Mouse (Mus musculus): Measurements from ENCODE around the gene AU041133. TPM values are rescaled to one million over a fixed set of nuclear protein-coding genes. Genes with fewer than 3 reads are reported as not detected.

Gene AU041133
- polyA plus RNA-seq (2014; fragmentation: Illumina TruSeq; extraction: RNeasy Lipid Tissue Mini Kit (QIAGEN cat#74804); ENCODE audit: low read depth, low replicate concordance) = 8.8 TPM

DNA sequence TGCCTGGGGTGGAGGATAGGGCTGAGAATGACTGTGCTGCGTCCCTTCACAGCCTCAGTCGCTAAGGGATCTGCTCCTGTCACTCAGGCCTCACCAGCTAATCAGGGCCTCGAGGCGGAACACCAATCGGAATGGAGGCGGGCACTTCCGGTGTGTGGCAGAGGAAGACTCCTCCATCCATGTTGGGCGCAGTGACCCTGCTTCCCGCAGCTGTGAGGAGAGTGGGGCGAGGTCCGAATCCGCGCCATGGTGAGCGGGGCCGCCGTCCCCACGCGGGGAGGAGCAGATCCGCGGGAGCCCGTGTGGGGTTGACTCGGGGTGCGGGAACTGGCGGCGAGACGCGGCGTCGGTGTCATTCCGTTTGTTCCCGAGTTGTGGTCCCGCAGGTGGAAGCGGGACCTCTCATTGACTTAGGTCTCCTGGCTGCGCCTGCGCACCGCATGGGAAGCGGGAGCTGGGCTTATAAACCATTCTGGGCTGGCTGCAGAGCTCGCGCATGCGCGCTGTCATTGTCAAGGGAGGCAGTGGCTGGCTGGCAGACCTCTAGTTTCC lies at the start of gene AU041133:
TSS of gene AU041133 (plus strand) at position 164 of the 552 bp plus-strand sequence.

DNA sequence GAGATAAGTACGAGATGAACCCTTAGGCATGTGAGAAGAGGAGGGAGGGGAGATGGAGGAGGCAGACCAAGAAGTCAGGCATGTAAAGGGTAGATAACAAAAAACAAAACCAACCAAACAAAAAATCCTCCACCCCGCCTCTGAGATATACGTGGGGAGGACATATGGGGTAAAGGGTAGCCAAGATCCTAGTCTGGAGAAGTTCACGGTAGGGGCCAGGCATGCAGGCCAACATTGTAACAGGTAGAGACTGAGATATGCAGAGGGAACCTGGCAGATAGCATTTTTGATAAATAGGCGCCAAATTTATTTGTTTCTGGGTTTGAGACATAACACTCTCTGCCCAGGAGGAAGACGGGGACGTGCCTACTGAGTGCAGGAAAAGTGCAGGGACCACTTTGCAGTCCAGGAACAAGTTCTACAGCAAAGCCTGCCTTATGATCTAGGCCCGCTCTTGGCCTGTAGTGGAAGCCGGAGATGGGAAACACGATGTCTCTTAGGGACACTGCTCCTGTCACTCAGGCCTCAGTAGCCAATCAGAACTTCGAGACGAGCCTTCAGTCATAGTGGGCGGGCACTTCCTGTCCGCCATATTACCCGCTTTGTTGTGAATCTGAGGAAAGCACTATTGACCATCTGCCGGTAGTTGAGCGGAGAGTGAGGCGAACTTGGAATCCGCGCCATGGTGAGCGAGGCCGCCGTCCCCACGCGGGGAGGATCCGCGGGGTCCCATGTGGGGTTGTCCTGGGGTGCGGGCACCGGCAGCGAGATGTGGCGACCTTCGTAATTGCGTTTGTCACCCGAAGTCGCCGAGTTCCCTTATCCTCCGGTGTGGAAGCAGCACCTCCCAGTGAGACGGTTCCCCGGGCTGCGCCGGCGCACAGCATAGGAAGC lies 44.8 kb upstream of the AU041133 start, which contains the start of gene BC024063:
TSS of gene BC024063 (plus strand) at position 626 of the 894 bp plus-strand sequence.

Other genes starting within 250 kb of the AU041133 start
- 0.24 TPM for gene Zfp781, start 197.5 kb upstream of the AU041133 start, polyA plus RNA-seq (2014; fragmentation: Illumina TruSeq; extraction: RNeasy Lipid Tissue Mini Kit (QIAGEN cat#74804); ENCODE audit: low read depth, low replicate concordance)
- 9.9 TPM for gene Zfp873, start 79.9 kb upstream of the AU041133 start, polyA plus RNA-seq (2014; fragmentation: Illumina TruSeq; extraction: RNeasy Lipid Tissue Mini Kit (QIAGEN cat#74804); ENCODE audit: low read depth, low replicate concordance)
- gene BC024063, start 44.7 kb upstream of the AU041133 start, polyA plus RNA-seq (2014; fragmentation: Illumina TruSeq; extraction: RNeasy Lipid Tissue Mini Kit (QIAGEN cat#74804); ENCODE audit: low read depth, low replicate concordance) = 3.3 TPM
- 16.8 TPM for gene Zfp938, start 113.3 kb downstream of the AU041133 start, polyA plus RNA-seq (2014; fragmentation: Illumina TruSeq; extraction: RNeasy Lipid Tissue Mini Kit (QIAGEN cat#74804); ENCODE audit: low read depth, low replicate concordance)
- 0.03 TPM for gene 4932415D10Rik, start 188.6 kb downstream of the AU041133 start, polyA plus RNA-seq (2014; fragmentation: Illumina TruSeq; extraction: RNeasy Lipid Tissue Mini Kit (QIAGEN cat#74804); ENCODE audit: low read depth, low replicate concordance)
- 4.9 TPM for gene Gm4924, start 226.2 kb downstream of the AU041133 start, polyA plus RNA-seq (2014; fragmentation: Illumina TruSeq; extraction: RNeasy Lipid Tissue Mini Kit (QIAGEN cat#74804); ENCODE audit: low read depth, low replicate concordance)